Mouse (Mus musculus) kidney, postnatal 0 days (tissue): ENCODE data around the gene Uqcc1. TPM values are rescaled to one million over a fixed set of nuclear protein-coding genes. Genes with fewer than 3 reads are reported as not detected.
"Not testable (repeated sequence)": the region's sequence is repeated elsewhere in the genome, so short reads cannot be mapped to it uniquely, and the experiment has no call there.

ENCODE experiments used
- ATAC-seq: fragments of 200-750 bp; cut with Nextera tagmentation; replicated peaks from 2 replicates; pipeline ENCODE4 v1.8.0; 2017; ENCODE audit warnings: low read depth, moderate number of reproducible peaks, moderate TSS enrichment, moderate library complexity; ENCODE audit not compliant: low FRiP score
- DNase-seq: peaks from one replicate; pipeline ENCODE4 v3.0.0-alpha.2; 2016; ENCODE audit warnings: low spot score
- H3K27ac ChIP-seq: fragments of 300-500 bp; sonication (generic); 2 replicates; pipeline ENCODE4 v1.5.1; 2014; ENCODE audit warnings: mild to moderate bottlenecking
- H3K27me3 ChIP-seq: fragments of 300-500 bp; sonication (generic); 2 replicates; pipeline ENCODE4 v1.6.1; 2014; ENCODE audit warnings: low read length, mixed read lengths; ENCODE audit not compliant: insufficient read depth
- H3K36me3 ChIP-seq: fragments of 300-500 bp; sonication (generic); 2 replicates; pipeline ENCODE4 v1.6.1; 2014; ENCODE audit warnings: low read length, mixed read lengths; ENCODE audit not compliant: insufficient read depth
- H3K4me1 ChIP-seq: fragments of 300-500 bp; sonication (generic); replicated peaks from 2 replicates; pipeline ENCODE4 v1.6.1; 2014; ENCODE audit warnings: antibody characterized with exemption, low read length, mixed read lengths; ENCODE audit not compliant: insufficient read depth
- H3K4me2 ChIP-seq: fragments of 300-500 bp; sonication (generic); 2 replicates; pipeline ENCODE4 v1.6.1; 2014; ENCODE audit warnings: mild to moderate bottlenecking, low read length, moderate library complexity, mixed read lengths
- H3K4me3 ChIP-seq: fragments of 300-500 bp; sonication (generic); replicated peaks from 2 replicates; pipeline ENCODE4 v1.5.1; 2014; ENCODE audit warnings: low read depth, low read length
- H3K9ac ChIP-seq: fragments of 300-500 bp; sonication (generic); 2 replicates; pipeline ENCODE4 v1.6.1; 2014; ENCODE audit warnings: low read depth, low read length
- H3K9me3 ChIP-seq: fragments of 300-500 bp; sonication (generic); replicated peaks from 2 replicates; pipeline ENCODE4 v1.6.1; 2016; ENCODE audit warnings: low read length, inconsistent platforms, mixed read lengths
- CTCF ChIP-seq: IDR thresholded peaks from 2 replicates; pipeline ENCODE4 v1.5.1; 2016; ENCODE audit warnings: antibody characterized with exemption, low read depth, mild to moderate bottlenecking, moderate library complexity
- WGBS: fragments of 180-500 bp; shearing (Covaris S2); extraction: QIAGEN DNeasy Blood & Tissue Kit; methylation state at CpG from one replicate; pipeline ENCODE4 v1.1.7; 2014; 5-methylcytosine and 5-hydroxymethylcytosine counted together
- polyA plus RNA-seq: library from polyadenylated mRNA; unstranded; fragments of >200 nt; fragmentation: Nextera tagmentation; extraction: Ambion mirVana; gene quantifications from 2 replicates; pipeline ENCODE4 v1.2.1, GENCODE M21; 2015

Gene Uqcc1
- polyA plus RNA-seq, 1 experiment from 2014 or later, result 72.9 TPM

- not testable (repeated sequence) for H3K36me3 ChIP-seq, H3K4me2 ChIP-seq, H3K4me1 ChIP-seq, DNase-seq, H3K4me3 ChIP-seq, H3K9ac ChIP-seq, H3K27me3 ChIP-seq, H3K9me3 ChIP-seq, H3K27ac ChIP-seq, ATAC-seq
- TF ChIP-seq CTCF, result peak; percentile 47
- WGBS, result 77% methylated on average over 1 of the region's 1 CpGs
Observed at GRCm38 (mm10) chr2:155832087-155832486, 98.0 kb downstream of the Uqcc1 start.

GRCm38 (mm10) chr2:155831302-155831701 lies 98.8 kb downstream of the Uqcc1 start:
- H3K4me1 ChIP-seq, result peaks cover 6% of the 10 kb centered on the region; the same call in 1 of the 2 replicates
- no peaks in the 10 kb centered on the region for H3K27me3 ChIP-seq
- H3K9ac ChIP-seq, result no peak overlapping the region
- H3K27ac ChIP-seq, result no peak overlapping the region
- H3K9me3 ChIP-seq, result no peaks in the 10 kb centered on the region
- no peak overlapping the region for H3K4me2 ChIP-seq
- TF ChIP-seq CTCF, result peak; percentile 64
- DNase-seq (peak; percentile 57), ATAC-seq (no peak)
- 62% methylated on average over 9 of the region's 9 CpGs for WGBS
- no peaks in the 10 kb centered on the region for H3K36me3 ChIP-seq
- no peak overlapping the region for H3K4me3 ChIP-seq

- 90% methylated on average over 8 of the region's 8 CpGs for WGBS
- H3K4me2 ChIP-seq, result no peak overlapping the region
- no peaks in the 10 kb centered on the region for H3K9me3 ChIP-seq
- H3K4me3 ChIP-seq, result no peak overlapping the region
- H3K27ac ChIP-seq, result no peak overlapping the region
- no peaks in the 10 kb centered on the region for H3K36me3 ChIP-seq
- H3K27me3 ChIP-seq, result no peaks in the 10 kb centered on the region
- TF ChIP-seq CTCF, result no peak
- H3K4me1 ChIP-seq, result peaks cover 6% of the 10 kb centered on the region; the same call in 1 of the 2 replicates
- no peak for ATAC-seq
- no peak for DNase-seq
- no peak overlapping the region for H3K9ac ChIP-seq
Observed at GRCm38 (mm10) chr2:155830841-155831240, 99.3 kb downstream of the Uqcc1 start.

GRCm38 (mm10) chr2:155826630-155827424 lies 103.3 kb downstream of the Uqcc1 start, which contains the start of gene Eif6:
Eif6 (minus strand) TSS chr2:155826925.
- ATAC-seq, result peak; percentile 93

GRCm38 (mm10) chr2:155825904-155826629 lies 104.0 kb downstream of the Uqcc1 start:
- peaks cover 6% of the 10 kb centered on the region; the same call in 1 of the 2 replicates for H3K4me1 ChIP-seq
- ATAC-seq, result peak; percentile 23; the same call in 1 of the 2 replicates
- peaks cover 12% of the 10 kb centered on the region for H3K36me3 ChIP-seq
- peak overlapping the region; percentile 79 for H3K9ac ChIP-seq
- H3K4me3 ChIP-seq, result peak overlapping the region; percentile 72
- peak overlapping the region; percentile 74 for H3K4me2 ChIP-seq
- H3K27me3 ChIP-seq, result no peaks in the 10 kb centered on the region
- DNase-seq, result peak; percentile 26
- no peak for TF ChIP-seq CTCF
- WGBS, result under 1% methylated on average over 52 of the region's 52 CpGs
- no peaks in the 10 kb centered on the region for H3K9me3 ChIP-seq
- peak overlapping the region; percentile 95 for H3K27ac ChIP-seq

More at GRCm38 (mm10) chr2:155826630-155827424, 103.3 kb downstream of the Uqcc1 start, which contains the start of gene Eif6:
- TF ChIP-seq CTCF, result no peak
- Histone ChIP-seq H3K4me1 (peaks cover 6% of the 10 kb centered on the region; the same call in 1 of the 2 replicates), H3K4me3 (peak within 1 kb of the TSS; percentile 72), H3K27ac (peak within 1 kb of the TSS; percentile 95), H3K36me3 (peaks cover 12% of the 10 kb centered on the region), H3K4me2 (peak within 1 kb of the TSS; percentile 74), H3K27me3 (no peaks in the 10 kb centered on the region), H3K9me3 (no peaks in the 10 kb centered on the region), H3K9ac (peak within 1 kb of the TSS; percentile 79)
- 2% methylated on average over 27 of the region's 27 CpGs for WGBS
- peak; percentile 98 for DNase-seq

GRCm38 (mm10) chr2:155823722-155824121 lies 106.4 kb downstream of the Uqcc1 start:
- no peak for ATAC-seq
- no peak overlapping the region for H3K9ac ChIP-seq
- H3K4me1 ChIP-seq, result peaks cover 6% of the 10 kb centered on the region; the same call in 1 of the 2 replicates
- no peaks in the 10 kb centered on the region for H3K27me3 ChIP-seq
- peaks cover 22% of the 10 kb centered on the region for H3K36me3 ChIP-seq
- no peak overlapping the region for H3K4me3 ChIP-seq
- no peak overlapping the region for H3K27ac ChIP-seq
- WGBS, result 94% methylated on average over 8 of the region's 8 CpGs
- no peak overlapping the region for H3K4me2 ChIP-seq
- no peak for TF ChIP-seq CTCF
- no peak for DNase-seq
- H3K9me3 ChIP-seq, result no peaks in the 10 kb centered on the region
